Mouse (Mus musculus) kidney, embryonic 16.5 days (tissue): ENCODE measurements around the gene Lrrc25. TPM values are rescaled to one million over a fixed set of nuclear protein-coding genes. Genes with fewer than 3 reads are reported as not detected.

ENCODE experiments used
- ATAC-seq: fragments of 200-750 bp; cut with Nextera tagmentation; 2 replicates; pipeline ENCODE4 v1.8.0; 2017; ENCODE audit warnings: moderate TSS enrichment; ENCODE audit not compliant: low FRiP score, low TSS enrichment
- H3K27ac ChIP-seq: fragments of 300-500 bp; sonication (generic); 2 replicates; pipeline ENCODE4 v1.5.1; 2014; ENCODE audit warnings: low read length
- H3K27me3 ChIP-seq: fragments of 300-500 bp; sonication (generic); 2 replicates; pipeline ENCODE4 v1.6.1; 2014; ENCODE audit warnings: low read length, control low read depth, mixed read lengths; ENCODE audit not compliant: insufficient read depth
- H3K36me3 ChIP-seq: fragments of 300-500 bp; sonication (generic); 2 replicates; pipeline ENCODE4 v1.6.1; 2014; ENCODE audit warnings: low read length, control low read depth, mixed read lengths; ENCODE audit not compliant: insufficient read depth
- H3K4me1 ChIP-seq: fragments of 300-500 bp; sonication (generic); 2 replicates; pipeline ENCODE4 v1.6.1; 2014; ENCODE audit warnings: low read length, control low read depth, mixed read lengths; ENCODE audit not compliant: insufficient read depth
- H3K4me2 ChIP-seq: fragments of 300-500 bp; sonication (generic); replicated peaks from 2 replicates; pipeline ENCODE4 v1.6.1; 2014; ENCODE audit warnings: low read depth, low read length
- H3K4me3 ChIP-seq: fragments of 300-500 bp; sonication (generic); 2 replicates; pipeline ENCODE4 v1.5.1; 2014; ENCODE audit warnings: mild to moderate bottlenecking, low read length
- H3K9ac ChIP-seq: fragments of 300-500 bp; sonication (generic); replicated peaks from 2 replicates; pipeline ENCODE4 v1.6.1; 2014; ENCODE audit warnings: low read length
- H3K9me3 ChIP-seq: fragments of 300-500 bp; sonication (generic); 2 replicates; pipeline ENCODE4 v1.6.1; 2016; ENCODE audit warnings: low read length, control low read depth
- WGBS: fragments of 180-500 bp; shearing (Covaris S2); extraction: QIAGEN DNeasy Blood & Tissue Kit; methylation state at CpG from one replicate; pipeline ENCODE4 v1.1.7; 2014; 5-methylcytosine and 5-hydroxymethylcytosine counted together
- polyA plus RNA-seq: library from polyadenylated mRNA; unstranded; fragments of >200 nt; fragmentation: Nextera tagmentation; extraction: Ambion mirVana; gene quantifications from 2 replicates; pipeline ENCODE4 v1.2.1, GENCODE M21; 2015

Lrrc25 gene
- polyA plus RNA-seq, 1 experiment from 2014 or later, result 1.9 TPM

- no peaks in the 10 kb centered on the region for H3K27me3 ChIP-seq
- no peak for ATAC-seq
- no peak overlapping the region for H3K4me3 ChIP-seq
- H3K27ac ChIP-seq, result no peak overlapping the region
- 84% methylated on average over 3 of the region's 3 CpGs for WGBS
- no peak overlapping the region for H3K4me2 ChIP-seq
- no peak overlapping the region for H3K9ac ChIP-seq
- no peaks in the 10 kb centered on the region for H3K9me3 ChIP-seq
- no peaks in the 10 kb centered on the region for H3K36me3 ChIP-seq
- H3K4me1 ChIP-seq, result peaks cover 9% of the 10 kb centered on the region; the same call in 1 of the 2 replicates
These were observed 48.7 kb downstream of the Lrrc25 start for GRCm38 (mm10) chr8:70664631-70665030.

DNA sequence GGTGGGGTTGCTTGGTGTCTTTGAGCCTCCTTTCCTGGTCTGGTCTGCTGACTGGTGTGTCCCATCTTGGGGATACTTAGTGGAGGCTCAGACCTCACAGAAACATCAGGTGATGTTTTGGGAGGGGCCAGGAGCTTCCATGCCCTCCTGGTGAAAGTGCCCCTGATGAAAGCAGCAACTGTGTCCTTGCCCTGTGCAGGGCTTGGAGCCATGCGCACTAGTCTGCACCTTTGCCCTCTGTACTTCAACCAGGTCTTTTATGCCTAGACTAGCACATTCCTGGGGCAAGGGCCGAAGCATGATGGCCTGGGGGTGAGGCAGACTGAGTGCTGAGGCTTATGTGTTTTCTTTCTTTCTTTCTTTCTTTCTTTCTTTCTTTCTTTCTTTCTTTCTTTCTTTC lies 49.6 kb downstream of the Lrrc25 start:
- no peaks in the 10 kb centered on the region for H3K36me3 ChIP-seq
- 0 out of 2 replicates have a peak, but pooled peaks cover 2% of the 10 kb centered on the region for H3K4me1 ChIP-seq
- no peaks in the 10 kb centered on the region for H3K9me3 ChIP-seq
- 0 out of 2 replicates have a peak overlapping the region, but pooled peaks have one; percentile 26 for H3K9ac ChIP-seq
- no peak overlapping the region for H3K4me2 ChIP-seq
- WGBS, result 60% methylated on average over 2 of the region's 2 CpGs
- no peaks in the 10 kb centered on the region for H3K27me3 ChIP-seq
- ATAC-seq, result peak; percentile 76; the same call in 1 of the 2 replicates
- peak overlapping the region; percentile 73 for H3K27ac ChIP-seq
- H3K4me3 ChIP-seq, result no peak overlapping the region

- Histone ChIP-seq H3K9ac (no peak overlapping the region), H3K4me3 (no peak overlapping the region), H3K27ac (no peak overlapping the region), H3K36me3 (no peaks in the 10 kb centered on the region), H3K27me3 (no peaks in the 10 kb centered on the region), H3K4me1 (peaks cover 12% of the 10 kb centered on the region; the same call in 1 of the 2 replicates), H3K4me2 (no peak overlapping the region), H3K9me3 (no peaks in the 10 kb centered on the region)
- no peak for ATAC-seq
- 64% methylated on average over 5 of the region's 5 CpGs for WGBS
These were observed 51.1 kb downstream of the Lrrc25 start for GRCm38 (mm10) chr8:70667071-70667470.

Other genes starting within 250 kb of the Lrrc25 start
- 0.21 and 1.00 TPM in 2 replicates for gene Comp, start 242.6 kb upstream of the Lrrc25 start, polyA plus RNA-seq
- gene Crtc1, start 176.6 kb upstream of the Lrrc25 start, polyA plus RNA-seq, result 19.9 and 22.3 TPM in 2 replicates
- gene Klhl26, start 139.2 kb upstream of the Lrrc25 start, polyA plus RNA-seq, result 25.0 and 26.8 TPM in 2 replicates
- 6.5 and 7.0 TPM in 2 replicates for gene Tmem59l, start 128.8 kb upstream of the Lrrc25 start, polyA plus RNA-seq
- 29.3 and 30.7 TPM in 2 replicates for gene Crlf1, start 123.0 kb upstream of the Lrrc25 start, polyA plus RNA-seq
- gene Rex1bd, start 109.4 kb upstream of the Lrrc25 start, polyA plus RNA-seq, result 133 and 135 TPM in 2 replicates
- 869 and 882 TPM in 2 replicates for gene Uba52, start 105.4 kb upstream of the Lrrc25 start, polyA plus RNA-seq
- gene Fkbp8, start 88.4 kb upstream of the Lrrc25 start, polyA plus RNA-seq, result 353 and 359 TPM in 2 replicates
- 65.4 and 69.9 TPM in 2 replicates for gene Kxd1, start 88.2 kb upstream of the Lrrc25 start, polyA plus RNA-seq
- 24.1 and 25.1 TPM in 2 replicates for gene Ell, start 76.7 kb upstream of the Lrrc25 start, polyA plus RNA-seq
- gene Isyna1, start 21.8 kb upstream of the Lrrc25 start, polyA plus RNA-seq, result 215 and 217 TPM in 2 replicates
- 133 and 149 TPM in 2 replicates for gene Ssbp4, start 7.3 kb upstream of the Lrrc25 start, polyA plus RNA-seq
- gene Gdf15, start 16.3 kb downstream of the Lrrc25 start, polyA plus RNA-seq, result 1.0 and 1.2 TPM in 2 replicates
- gene Pgpep1, start 44.2 kb downstream of the Lrrc25 start, polyA plus RNA-seq, result 88.5 TPM in 2 replicates
- gene Lsm4, start 57.1 kb downstream of the Lrrc25 start, polyA plus RNA-seq, result 272 and 281 TPM in 2 replicates
- 42.1 and 47.4 TPM in 2 replicates for gene Jund, start 82.8 kb downstream of the Lrrc25 start, polyA plus RNA-seq
- 0.04 and 0.06 TPM in 2 replicates for gene Iqcn, start 87.3 kb downstream of the Lrrc25 start, polyA plus RNA-seq
- gene Gm3336, start 102.4 kb downstream of the Lrrc25 start, polyA plus RNA-seq, result 0.52 and 0.76 TPM in 2 replicates
- gene Pde4c, start 107.6 kb downstream of the Lrrc25 start, polyA plus RNA-seq, result 8.8 and 11.6 TPM in 2 replicates
- 20.9 and 22.0 TPM in 2 replicates for gene Rab3a, start 138.5 kb downstream of the Lrrc25 start, polyA plus RNA-seq
- 57.0 and 60.4 TPM in 2 replicates for gene Mpv17l2, start 144.8 kb downstream of the Lrrc25 start, polyA plus RNA-seq
- 72.8 and 77.3 TPM in 2 replicates for gene Pik3r2, start 160.6 kb downstream of the Lrrc25 start, polyA plus RNA-seq
- 16.2 and 16.3 TPM in 2 replicates for gene Mast3, start 188.9 kb downstream of the Lrrc25 start, polyA plus RNA-seq
- gene Il12rb1, start 192.3 kb downstream of the Lrrc25 start, polyA plus RNA-seq, result 0.05 and 0.12 TPM in 2 replicates
- 6.7 and 7.0 TPM in 2 replicates for gene Arrdc2, start 223.6 kb downstream of the Lrrc25 start, polyA plus RNA-seq
- gene Kcnn1, start 247.1 kb downstream of the Lrrc25 start, polyA plus RNA-seq, result 2.9 and 4.9 TPM in 2 replicates